Mouse (Mus musculus) heart, embryonic 12.5 days (tissue): ENCODE measurements around the gene Gcsh. TPM values are rescaled to one million over a fixed set of nuclear protein-coding genes. Genes with fewer than 3 reads are reported as not detected.
A peak's percentile ranks its signal among the peaks of the same experiment; 100 is the strongest.

Experiments
- ATAC-seq: fragments of 200-750 bp; cut with Nextera tagmentation; 2 replicates; pipeline ENCODE4 v1.8.0; 2017; ENCODE audit warnings: moderate TSS enrichment, moderate library complexity; ENCODE audit not compliant: insufficient number of reproducible peaks, low FRiP score
- H3K27ac ChIP-seq: fragments of 300-500 bp; sonication (generic); 2 replicates; pipeline ENCODE4 v1.5.1; 2016; ENCODE audit warnings: mild to moderate bottlenecking, moderate library complexity; ENCODE audit not compliant: poor library complexity, severe bottlenecking
- H3K27me3 ChIP-seq: fragments of 300-500 bp; sonication (generic); replicated peaks from 2 replicates; pipeline ENCODE4 v1.6.1; 2016; ENCODE audit warnings: mild to moderate bottlenecking, moderate library complexity
- H3K36me3 ChIP-seq: fragments of 300-500 bp; sonication (generic); 2 replicates; pipeline ENCODE4 v1.6.1; 2016; ENCODE audit warnings: mild to moderate bottlenecking, moderate library complexity
- H3K4me1 ChIP-seq: fragments of 300-500 bp; sonication (generic); replicated peaks from 2 replicates; pipeline ENCODE4 v1.6.1; 2016; ENCODE audit warnings: mild to moderate bottlenecking
- H3K4me2 ChIP-seq: fragments of 300-500 bp; sonication (generic); 2 replicates; pipeline ENCODE4 v1.6.1; 2016; ENCODE audit warnings: mild to moderate bottlenecking, moderate library complexity
- H3K4me3 ChIP-seq: fragments of 300-500 bp; sonication (generic); 2 replicates; pipeline ENCODE4 v1.5.1; 2016; ENCODE audit warnings: mild to moderate bottlenecking
- H3K9ac ChIP-seq: fragments of 300-500 bp; sonication (generic); 2 replicates; pipeline ENCODE4 v1.6.1; 2016; ENCODE audit warnings: mild to moderate bottlenecking, moderate library complexity
- H3K9me3 ChIP-seq: fragments of 300-500 bp; sonication (generic); replicated peaks from 2 replicates; pipeline ENCODE4 v1.6.1; 2016; ENCODE audit warnings: mild to moderate bottlenecking, moderate library complexity
- WGBS: fragments of 180-500 bp; shearing (Covaris S2); methylation state at CpG from one replicate; pipeline ENCODE4 v1.1.7; 2016; 5-methylcytosine and 5-hydroxymethylcytosine counted together
- polyA plus RNA-seq: library from polyadenylated mRNA; unstranded; fragments of >200 nt; fragmentation: Nextera tagmentation; extraction: Ambion mirVana; gene quantifications from 2 replicates; pipeline ENCODE4 v1.2.1, GENCODE M21; 2016

Gene Gcsh
- polyA plus RNA-seq, 1 experiment from 2014 or later = 75.4 TPM

GRCm38 (mm10) chr8:116944385-116944696 lies 49.0 kb downstream of the Gcsh start:
- Histone ChIP-seq H3K4me3 (peak overlapping the region; percentile 87), H3K4me2 (peak overlapping the region; percentile 94), H3K36me3 (peaks cover 16% of the 10 kb centered on the region; the same call in 1 of the 2 replicates), H3K27me3 (no peaks in the 10 kb centered on the region), H3K27ac (no peak overlapping the region), H3K9me3 (no peaks in the 10 kb centered on the region), H3K9ac (peak overlapping the region; percentile 92), H3K4me1 (peaks cover 45% of the 10 kb centered on the region)
- no peak for ATAC-seq
- 16% methylated on average over 4 of the region's 4 CpGs for whole genome bisulfite sequencing

GRCm38 (mm10) chr8:116943555-116944384 lies 49.6 kb downstream of the Gcsh start:
- H3K4me2 ChIP-seq = peak overlapping the region; percentile 94
- peaks cover 45% of the 10 kb centered on the region for H3K4me1 ChIP-seq
- WGBS = under 1% methylated on average over 62 of the region's 62 CpGs
- peak overlapping the region; percentile 87 for H3K4me3 ChIP-seq
- H3K27ac ChIP-seq = no peak overlapping the region
- peak; percentile 59 for ATAC-seq
- H3K36me3 ChIP-seq = peaks cover 16% of the 10 kb centered on the region; the same call in 1 of the 2 replicates
- peak overlapping the region; percentile 92 for H3K9ac ChIP-seq
- H3K9me3 ChIP-seq = no peaks in the 10 kb centered on the region
- H3K27me3 ChIP-seq = no peaks in the 10 kb centered on the region

DNA sequence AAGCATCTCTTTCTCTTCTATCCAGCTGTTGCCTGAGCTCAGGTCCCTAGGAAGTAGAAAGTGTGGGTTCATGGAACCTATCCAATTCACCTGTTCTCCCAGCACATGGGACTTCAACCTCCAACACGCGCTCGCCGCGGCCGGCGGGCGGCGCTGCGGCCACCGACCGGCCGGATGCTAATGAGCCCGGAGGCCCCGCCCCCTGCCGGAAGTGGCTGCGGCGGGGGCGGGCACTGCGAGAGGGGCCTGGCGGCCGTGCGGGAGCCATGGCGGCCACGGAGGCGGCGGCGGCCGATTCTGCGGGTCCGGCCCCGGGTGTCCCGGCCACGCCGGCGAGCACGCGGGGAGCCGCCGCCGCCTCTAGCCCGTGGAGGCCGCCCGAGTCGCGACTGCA lies 50.2 kb downstream of the Gcsh start, which contains the start of gene Atmin:
Gene Atmin (plus strand): TSS at position 233 of the 394 bp plus-strand sequence.
- H3K9ac ChIP-seq = peak within 1 kb of the TSS; percentile 92
- H3K9me3 ChIP-seq = no peaks in the 10 kb centered on the region
- H3K27me3 ChIP-seq = no peaks in the 10 kb centered on the region
- H3K4me1 ChIP-seq = peaks cover 42% of the 10 kb centered on the region
- peak within 1 kb of the TSS; percentile 87 for H3K4me3 ChIP-seq
- ATAC-seq = peak; percentile 87
- under 1% methylated on average over 41 of the region's 46 CpGs for WGBS
- H3K4me2 ChIP-seq = peak within 1 kb of the TSS; percentile 94
- peaks cover 18% of the 10 kb centered on the region for H3K36me3 ChIP-seq
- H3K27ac ChIP-seq = no peak within 1 kb of the TSS

DNA sequence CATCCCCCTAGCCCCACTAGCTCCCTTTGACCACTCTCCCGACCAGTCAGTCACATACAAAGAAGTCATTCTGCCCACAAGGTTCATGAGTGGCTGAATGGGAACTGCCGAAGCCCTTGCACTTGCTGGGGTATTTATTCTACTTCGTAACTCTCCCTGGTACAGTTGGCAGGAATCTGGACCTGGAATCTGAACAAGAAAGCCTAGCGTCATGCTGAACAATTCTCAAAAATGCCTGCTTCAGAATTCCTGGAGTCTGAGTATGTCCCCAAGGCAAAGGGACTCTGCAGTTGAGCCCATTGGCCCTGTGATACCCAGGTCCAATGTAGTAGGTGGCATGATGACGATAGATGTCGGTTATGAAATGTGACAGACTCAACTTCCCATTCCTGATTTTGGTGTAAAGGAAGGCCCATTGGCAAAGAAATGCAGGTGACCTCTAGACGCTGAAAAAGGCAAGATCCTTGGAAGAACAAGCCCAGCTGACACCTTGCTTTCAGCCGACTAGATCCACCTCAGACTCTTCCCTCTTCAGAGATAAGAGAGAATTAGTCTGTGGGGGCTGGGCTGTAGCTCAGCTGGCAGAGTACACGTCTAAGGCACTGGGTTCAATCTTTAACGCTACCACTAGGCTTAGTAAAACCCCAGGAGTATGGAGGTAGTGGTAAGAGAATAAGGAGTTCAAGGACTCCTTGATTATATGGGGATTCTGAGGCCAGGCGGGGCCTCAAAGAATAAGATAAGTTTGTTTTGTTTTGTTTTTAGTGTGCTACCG lies 50.9 kb downstream of the Gcsh start:
- H3K36me3 ChIP-seq = peaks cover 25% of the 10 kb centered on the region
- H3K4me2 ChIP-seq = no peak overlapping the region
- H3K9ac ChIP-seq = no peak overlapping the region
- H3K9me3 ChIP-seq = no peaks in the 10 kb centered on the region
- no peak overlapping the region for H3K27ac ChIP-seq
- WGBS = 65% methylated on average over 12 of the region's 12 CpGs
- peaks cover 35% of the 10 kb centered on the region for H3K4me1 ChIP-seq
- ATAC-seq = no peak
- no peaks in the 10 kb centered on the region for H3K27me3 ChIP-seq
- no peak overlapping the region for H3K4me3 ChIP-seq

- 83% methylated on average over 6 of the region's 6 CpGs for WGBS
- H3K36me3 ChIP-seq = peaks cover 81% of the 10 kb centered on the region
These were observed 57.8 kb downstream of the Gcsh start for GRCm38 (mm10) chr8:116935506-116935905.

DNA sequence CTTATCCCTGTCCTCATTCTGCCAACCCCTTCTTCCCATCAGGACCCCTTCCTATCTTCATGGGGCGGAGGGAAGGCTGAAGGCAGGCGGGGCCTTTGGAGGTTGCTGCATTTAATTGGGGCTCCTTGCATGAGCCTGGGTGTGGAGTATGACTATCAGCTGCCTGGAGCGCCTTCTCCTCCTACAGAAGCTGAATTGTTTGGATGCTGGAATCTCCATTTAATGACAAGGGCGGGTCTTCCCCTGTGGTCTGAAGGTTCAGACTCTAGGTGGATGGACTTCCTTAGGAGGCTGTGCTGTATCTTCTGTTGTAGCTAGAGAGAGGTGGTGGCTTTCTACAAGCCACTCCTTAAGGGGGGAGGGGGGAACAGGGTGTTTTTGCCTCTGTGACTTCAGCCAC lies 58.4 kb downstream of the Gcsh start:
- H3K9ac ChIP-seq = no peak overlapping the region
- 83% methylated on average over 4 of the region's 4 CpGs for WGBS
- H3K27ac ChIP-seq = no peak overlapping the region
- no peak for ATAC-seq
- H3K4me2 ChIP-seq = no peak overlapping the region
- no peaks in the 10 kb centered on the region for H3K27me3 ChIP-seq
- H3K36me3 ChIP-seq = peaks cover 81% of the 10 kb centered on the region
- no peak overlapping the region for H3K4me3 ChIP-seq
- H3K9me3 ChIP-seq = no peaks in the 10 kb centered on the region
- H3K4me1 ChIP-seq = no peaks in the 10 kb centered on the region

More at GRCm38 (mm10) chr8:116935506-116935905, 57.8 kb downstream of the Gcsh start:
- Histone ChIP-seq H3K9ac (no peak overlapping the region), H3K4me1 (no peaks in the 10 kb centered on the region), H3K4me3 (no peak overlapping the region), H3K4me2 (no peak overlapping the region), H3K27me3 (no peaks in the 10 kb centered on the region), H3K27ac (no peak overlapping the region), H3K9me3 (no peaks in the 10 kb centered on the region)
- ATAC-seq = no peak

Other genes with a start within 250 kb of the Gcsh start
- 112 and 114 TPM in 2 replicates for gene Cmc2, start 72.1 kb downstream of the Gcsh start, polyA plus RNA-seq
- gene Cenpn, start 71.8 kb downstream of the Gcsh start, polyA plus RNA-seq = 25.7 and 28.4 TPM in 2 replicates
- 11.4 and 11.7 TPM in 2 replicates for gene Atmin, start 50.1 kb downstream of the Gcsh start, polyA plus RNA-seq
- 1.0 and 1.1 TPM in 2 replicates for gene 1700030J22Rik, start 14.6 kb downstream of the Gcsh start, polyA plus RNA-seq
- gene Pkd1l2, start 88.9 kb upstream of the Gcsh start, polyA plus RNA-seq = 0.11 TPM in 1 of 2 replicates, not detected in the other
- gene Bco1, start 102.3 kb upstream of the Gcsh start, polyA plus RNA-seq = 0.08 and 0.34 TPM in 2 replicates
- 1.3 and 1.7 TPM in 2 replicates for gene Gan, start 164.6 kb upstream of the Gcsh start, polyA plus RNA-seq